Mouse (Mus musculus) thymus, postnatal 25 days (tissue): ENCODE data around the gene Serinc1.

ENCODE experiments used
- DNase-seq: peaks from one replicate; pipeline ENCODE4 v3.0.0; 2022

The Serinc1 gene

GRCm38 (mm10) chr10:57484741-57485140, 47.6 kb downstream of the Serinc1 start:
- no peak for DNase-seq

- no peak for DNase-seq
Observed at GRCm38 (mm10) chr10:57481717-57482116, 50.6 kb downstream of the Serinc1 start.

GRCm38 (mm10) chr10:57477121-57477843, 55.0 kb downstream of the Serinc1 start:
- no peak for DNase-seq
